Mouse (Mus musculus) urinary bladder, postnatal 10 days (tissue): ENCODE results near the gene Lcp1.
"Not testable (repeated sequence)": the region's sequence is repeated elsewhere in the genome, so short reads cannot be mapped to it uniquely, and the experiment has no call there.

Experiments
- DNase-seq: peaks from one replicate; pipeline ENCODE4 v3.0.0; 2022; ENCODE audit warnings: low spot score

Lcp1 gene

DNA sequence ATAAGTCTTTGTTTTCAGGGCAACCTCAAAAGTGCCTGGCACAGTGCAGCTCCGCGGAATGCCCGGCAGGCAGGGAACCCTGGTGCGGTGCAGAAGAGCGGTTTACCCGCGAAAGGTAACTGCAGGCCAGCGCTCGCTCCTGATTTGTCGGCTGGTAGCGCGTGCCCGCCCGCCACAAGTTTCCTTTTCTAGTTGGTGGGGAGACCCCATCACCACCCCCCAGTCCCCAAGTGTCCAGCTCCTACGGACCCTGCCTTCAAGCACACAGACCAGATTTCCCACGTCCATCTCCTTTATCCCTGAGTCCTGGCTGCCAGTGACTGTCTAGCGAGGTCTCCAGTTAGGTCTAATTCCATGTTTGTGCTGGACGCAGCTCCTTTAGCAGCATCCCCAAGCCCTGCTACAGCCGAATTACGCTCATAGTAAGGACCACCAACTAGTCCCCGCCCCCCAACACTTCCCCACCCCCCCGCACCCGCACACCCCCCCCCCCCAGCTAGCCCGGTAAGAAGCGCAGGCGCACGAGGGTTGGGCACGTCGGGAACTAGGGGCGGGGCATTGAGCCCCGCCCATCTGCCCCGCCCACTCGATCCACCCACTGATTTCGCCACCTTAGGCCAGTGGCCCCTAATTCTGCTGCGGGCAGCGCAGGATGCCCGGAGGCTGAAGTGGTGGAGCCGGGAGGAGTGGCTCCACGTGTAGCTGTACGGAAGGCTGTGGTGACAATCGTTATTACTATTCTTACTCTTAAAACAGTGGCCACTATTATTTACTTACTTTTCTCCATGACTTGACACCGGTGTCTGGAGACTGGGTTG lies at the start of gene Lcp1, which contains the start of gene Lrrc63:
TSS of gene Lcp1 (plus strand) at position 601 of the 818 bp plus-strand sequence.
TSS of gene Lrrc63 (minus strand) at position 381 of the 818 bp plus-strand sequence.
- peak; percentile 22 for DNase-seq

DNA sequence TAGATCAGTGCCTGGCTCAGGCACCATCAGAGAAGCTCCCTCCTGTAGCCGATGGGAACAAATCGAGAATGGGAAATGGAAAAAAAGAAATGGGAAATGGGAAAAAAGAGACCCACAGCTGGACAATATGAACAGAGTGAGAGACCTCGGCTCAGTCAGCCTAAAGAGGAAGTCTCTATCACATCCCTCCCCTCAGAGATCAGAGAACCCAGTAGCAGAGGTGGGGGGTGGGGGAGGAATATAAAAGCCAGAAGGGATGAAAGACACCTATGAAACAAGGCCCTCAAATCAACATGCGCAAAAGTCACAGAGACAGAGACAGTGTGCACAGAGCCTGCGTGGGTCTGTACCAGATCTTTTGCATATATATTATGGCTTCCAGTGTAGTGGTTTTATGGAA lies 27.9 kb upstream of the Lcp1 start:
- no peak for DNase-seq

DNA sequence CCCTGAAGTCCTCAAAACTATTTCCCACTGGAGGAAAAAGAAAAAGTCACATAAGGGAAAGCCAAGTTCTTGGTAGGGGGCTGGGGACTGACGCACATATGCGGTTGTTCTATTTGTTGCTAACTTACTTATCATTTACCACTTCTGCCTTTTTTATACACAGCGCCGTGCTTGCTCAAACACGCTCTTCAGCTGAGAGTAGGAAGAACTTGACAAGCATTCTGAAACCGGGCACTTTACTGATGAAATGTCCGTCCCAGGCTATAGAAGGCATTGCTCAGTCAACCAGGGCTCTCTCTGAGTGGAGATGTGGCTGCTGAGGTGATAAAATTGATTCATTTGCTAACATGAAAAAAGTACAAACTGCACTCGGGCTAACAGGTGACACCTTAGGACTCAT lies 9.2 kb upstream of the Lcp1 start:
- no peak for DNase-seq

DNA sequence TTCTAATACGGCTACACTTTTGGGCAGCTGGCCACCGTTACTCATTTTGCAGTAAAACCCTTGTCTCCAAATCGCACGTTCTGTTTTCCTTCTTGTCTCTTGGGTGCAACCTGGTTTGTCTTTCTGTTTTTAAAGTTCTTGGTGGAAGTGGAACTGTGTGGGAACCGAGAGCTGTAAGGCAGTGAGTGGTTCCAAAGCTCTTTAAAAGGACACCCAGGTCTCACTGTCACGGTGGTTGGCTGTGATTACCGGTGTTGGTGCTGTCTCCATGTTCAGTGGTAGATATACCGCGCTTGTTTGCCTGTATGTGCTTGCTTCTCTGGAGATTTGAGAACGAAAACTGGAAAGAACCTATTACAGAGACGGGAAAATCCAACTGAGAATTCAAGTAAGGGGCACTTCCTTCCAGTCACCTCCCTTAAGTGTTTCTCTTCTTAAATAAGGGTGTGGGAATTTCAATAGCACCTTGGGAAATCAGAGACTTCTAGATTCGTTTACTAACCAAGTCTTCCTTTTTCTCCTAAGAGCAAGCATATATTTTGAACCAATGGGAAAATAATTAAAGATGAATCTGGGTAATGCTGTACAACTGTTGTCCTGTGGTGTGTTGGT lies 529 bp downstream of the Lcp1 start:
- DNase-seq: no peak

DNA sequence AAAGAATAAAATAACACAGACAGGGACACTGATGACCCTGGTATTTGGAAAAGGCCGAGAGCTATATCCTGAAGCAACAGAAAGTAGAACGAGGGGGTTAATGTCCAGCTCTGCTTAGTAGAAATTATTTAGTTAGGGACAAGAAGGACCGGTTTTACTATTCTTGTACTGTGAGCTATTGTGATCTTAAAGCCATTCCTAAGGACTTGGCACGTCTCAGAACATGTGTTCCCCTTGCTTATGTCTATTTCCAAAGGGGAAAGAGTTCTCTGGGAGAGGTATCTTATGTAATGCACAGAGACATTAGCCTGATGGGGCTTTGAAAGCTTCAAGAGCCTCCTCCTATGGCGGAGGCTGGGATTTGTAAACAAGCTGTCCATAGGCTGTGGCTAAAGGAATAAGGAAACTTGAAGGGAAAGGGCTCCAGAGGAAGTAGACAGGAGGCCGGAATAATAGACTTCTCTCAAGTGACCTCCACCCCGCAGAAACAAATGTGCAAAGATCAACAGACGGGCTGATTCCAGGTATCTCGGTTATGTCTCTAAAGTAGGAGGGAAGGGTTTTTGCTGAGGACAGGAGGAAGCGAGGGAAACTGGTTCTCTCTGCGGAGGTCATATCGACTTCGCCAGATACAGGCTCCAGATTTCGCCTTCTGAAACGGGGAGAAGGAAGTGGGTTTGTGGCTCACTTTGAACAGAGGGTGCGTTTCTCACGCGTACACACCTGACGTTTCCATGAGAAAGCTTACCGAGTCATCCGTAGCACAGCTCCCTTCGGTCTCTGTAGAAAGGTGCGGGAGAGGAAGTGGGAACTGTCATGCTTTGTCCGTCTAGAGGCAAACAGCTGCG lies 5.4 kb downstream of the Lcp1 start:
- DNase-seq: no peak

DNA sequence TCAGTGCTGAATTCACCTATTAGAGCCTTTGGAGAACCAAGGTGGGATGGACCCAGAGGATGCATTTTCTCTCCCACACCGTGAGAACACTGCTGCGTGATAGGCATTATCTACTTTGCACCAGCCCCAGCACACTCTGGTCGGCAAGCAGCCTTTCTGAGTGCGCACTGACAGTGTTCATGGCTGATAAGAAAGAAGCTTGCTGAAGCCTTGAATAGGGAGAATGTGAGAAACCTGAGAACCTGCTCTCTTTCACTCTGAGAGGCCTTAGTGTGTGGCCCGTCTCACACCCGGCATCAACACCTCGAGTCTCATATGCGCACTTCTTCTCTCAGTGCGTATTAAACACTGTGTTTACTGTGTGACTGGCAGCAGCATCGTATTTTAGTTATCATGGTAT lies 7.6 kb downstream of the Lcp1 start:
- DNase-seq: no peak

DNA sequence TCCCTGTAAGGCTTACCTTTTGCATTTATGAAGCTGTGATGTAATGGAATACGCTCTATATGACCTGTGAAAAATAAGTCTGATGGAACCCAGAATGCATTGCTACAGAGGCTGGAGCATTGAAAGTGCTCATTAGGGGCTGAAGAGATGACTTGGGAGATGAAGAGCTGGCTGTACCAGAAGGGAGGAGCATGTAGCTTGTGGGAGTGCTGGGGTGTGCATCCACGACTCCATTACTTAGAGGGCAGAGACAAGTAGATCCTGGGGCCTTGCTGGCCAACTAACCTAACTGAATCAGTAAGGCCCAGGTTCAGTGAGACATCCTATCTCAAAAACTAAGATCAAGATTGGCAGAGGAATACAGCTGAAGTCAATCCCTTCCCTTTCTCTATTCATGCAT lies 8.3 kb downstream of the Lcp1 start:
- DNase-seq: no peak

DNA sequence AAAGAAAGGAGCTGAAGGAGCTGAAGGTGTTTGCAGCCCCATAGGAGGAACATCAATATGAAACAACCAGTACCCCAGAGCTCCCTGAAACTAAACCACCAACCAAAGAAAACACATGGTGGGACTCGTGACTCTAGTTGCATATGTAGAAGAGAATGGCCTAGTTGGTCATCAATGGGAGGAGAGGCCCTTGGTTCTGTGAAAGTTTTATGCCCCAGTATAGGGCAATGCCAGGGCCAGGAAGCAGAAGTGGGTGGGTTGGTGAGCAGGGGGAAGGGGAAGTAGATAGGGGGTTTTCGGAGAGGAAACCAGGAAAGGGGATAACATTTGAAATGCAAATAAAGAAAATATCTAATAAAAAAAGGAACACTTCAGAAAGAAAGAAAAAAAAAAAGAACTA lies 16.8 kb downstream of the Lcp1 start:
- DNase-seq: not testable (repeated sequence)

DNA sequence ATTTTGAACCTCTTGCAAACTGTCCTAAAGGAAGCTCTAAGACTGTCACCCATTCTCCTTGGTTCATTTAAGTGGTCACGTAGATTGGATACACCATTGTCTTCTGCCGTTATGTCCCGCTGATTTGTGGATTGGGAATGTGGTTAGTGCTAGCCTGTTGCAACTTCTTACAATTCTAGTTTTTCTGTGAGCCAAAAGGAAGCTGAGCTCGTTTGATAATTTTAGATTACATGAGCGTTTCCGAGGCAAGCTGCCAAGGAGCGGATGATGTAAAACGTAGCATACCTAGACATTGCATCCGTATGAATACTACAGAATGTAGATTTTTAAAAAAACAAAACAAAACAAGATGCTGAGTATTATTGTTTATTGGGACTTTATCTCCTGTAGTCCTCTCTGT lies 17.3 kb downstream of the Lcp1 start:
- no peak for DNase-seq

DNA sequence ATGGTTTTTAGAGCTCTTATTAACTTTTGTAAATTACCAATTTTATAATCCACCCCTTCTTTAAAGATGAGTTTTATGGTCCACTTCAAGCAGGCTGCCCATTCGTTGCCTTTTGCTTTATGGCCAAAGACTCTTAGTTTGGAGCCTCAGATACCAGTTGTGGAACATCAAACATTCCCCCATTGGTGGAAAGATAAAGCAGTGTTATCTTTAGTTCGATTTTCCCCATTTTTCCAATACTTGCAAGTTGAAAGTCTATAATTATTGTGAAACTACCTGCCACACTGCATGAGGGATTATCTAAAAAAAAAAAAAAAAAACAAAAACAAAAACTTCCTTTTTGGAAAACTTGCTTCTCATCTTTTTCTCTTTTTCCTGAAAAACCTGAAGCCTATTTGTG lies 19.8 kb downstream of the Lcp1 start:
- no peak for DNase-seq

DNA sequence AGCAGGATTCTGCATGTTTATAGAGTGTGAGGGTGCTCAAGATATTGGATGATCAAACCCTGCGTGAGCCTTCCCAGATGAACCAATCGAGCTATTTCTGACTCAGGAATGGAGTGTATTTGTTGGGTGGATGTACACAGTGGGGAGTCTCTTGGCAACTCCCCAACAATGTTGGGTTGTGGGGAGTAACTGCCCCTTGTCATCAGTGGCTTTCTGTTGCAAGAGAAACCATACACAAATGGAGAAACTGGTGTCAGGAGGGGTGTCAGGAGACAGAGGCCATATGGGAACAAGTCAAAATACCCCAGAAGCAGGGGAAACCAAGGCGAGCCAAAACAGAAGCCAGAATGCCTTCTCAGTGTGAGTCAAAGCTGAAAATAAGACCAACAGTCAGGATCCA lies 20.2 kb downstream of the Lcp1 start:
- DNase-seq: no peak

DNA sequence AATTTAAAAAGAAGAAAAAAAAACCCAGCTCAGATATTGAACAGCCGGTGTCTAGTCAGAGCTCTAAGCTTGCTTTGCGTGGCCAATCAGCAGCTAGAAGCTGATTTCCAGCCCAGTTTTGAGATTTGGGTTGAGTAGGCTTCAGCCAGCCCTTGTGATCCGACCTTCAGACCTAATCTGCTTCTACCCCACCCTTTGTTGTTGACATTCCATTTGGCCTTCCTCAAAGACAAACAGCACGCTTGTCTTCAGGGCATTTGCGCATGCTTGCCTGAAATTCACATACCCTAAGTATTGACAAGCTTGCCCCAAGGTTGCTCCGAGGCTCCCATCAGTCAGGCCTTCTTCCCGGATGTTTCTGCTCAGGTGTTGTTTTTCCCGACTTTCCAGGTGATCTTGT lies 23.6 kb downstream of the Lcp1 start:
- no peak for DNase-seq

DNA sequence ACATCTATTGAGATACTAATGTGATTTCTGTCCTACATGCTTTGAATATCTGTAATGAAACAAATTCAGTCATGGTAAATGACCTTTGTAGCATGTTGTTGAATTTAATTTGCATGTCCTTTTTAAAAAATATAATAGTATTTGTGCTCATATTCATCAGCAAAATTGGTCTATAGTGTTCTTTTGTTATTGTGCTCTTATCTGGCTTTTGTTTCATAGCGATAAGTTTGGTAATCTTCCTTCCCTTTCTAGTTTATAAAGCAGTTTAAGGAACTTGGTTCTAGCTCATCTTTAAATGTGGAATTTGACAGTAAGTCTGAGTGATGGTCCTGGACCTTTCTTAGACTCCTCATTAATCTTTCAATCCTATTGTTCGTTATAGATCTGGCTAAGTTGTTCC lies 28.5 kb downstream of the Lcp1 start:
- DNase-seq: no peak

DNA sequence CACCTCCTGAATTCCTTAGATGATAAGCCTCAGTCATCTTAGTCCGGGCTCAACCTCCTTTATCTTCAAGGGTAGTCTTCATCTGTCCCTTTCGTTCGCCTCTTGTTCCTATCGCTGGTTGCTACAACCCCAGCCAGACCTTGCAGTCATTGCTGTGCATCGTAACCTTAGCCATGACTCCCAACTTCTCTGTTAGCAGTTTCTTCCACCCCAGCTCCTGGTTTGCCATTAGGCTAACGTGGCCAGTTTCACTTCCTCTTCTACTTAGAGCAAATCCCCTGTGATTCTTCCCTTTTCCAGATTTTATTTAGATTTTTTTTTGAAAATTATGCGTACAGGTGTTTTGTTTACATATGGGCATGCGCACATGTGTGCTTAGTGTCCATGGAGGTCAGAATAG lies 33.0 kb downstream of the Lcp1 start:
- no peak for DNase-seq

DNA sequence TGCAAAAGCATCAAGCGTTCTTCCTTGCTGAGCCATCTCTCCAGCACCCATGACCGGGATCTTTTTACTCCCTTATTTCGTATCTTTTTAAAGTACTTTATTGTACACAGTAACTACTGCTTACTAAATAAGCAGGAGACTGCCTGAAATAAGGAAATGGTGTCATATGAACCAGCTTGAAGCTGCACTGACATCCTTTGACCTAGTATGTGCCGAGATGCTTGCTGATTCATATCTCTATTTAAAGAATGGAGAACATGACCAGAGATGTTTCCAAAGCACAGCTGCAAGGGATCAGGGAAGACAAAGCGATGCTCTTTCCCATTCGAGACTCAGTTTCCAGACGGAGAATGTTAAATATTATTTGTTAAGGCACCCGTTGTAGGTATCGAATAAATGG lies 33.4 kb downstream of the Lcp1 start:
- DNase-seq: no peak

DNA sequence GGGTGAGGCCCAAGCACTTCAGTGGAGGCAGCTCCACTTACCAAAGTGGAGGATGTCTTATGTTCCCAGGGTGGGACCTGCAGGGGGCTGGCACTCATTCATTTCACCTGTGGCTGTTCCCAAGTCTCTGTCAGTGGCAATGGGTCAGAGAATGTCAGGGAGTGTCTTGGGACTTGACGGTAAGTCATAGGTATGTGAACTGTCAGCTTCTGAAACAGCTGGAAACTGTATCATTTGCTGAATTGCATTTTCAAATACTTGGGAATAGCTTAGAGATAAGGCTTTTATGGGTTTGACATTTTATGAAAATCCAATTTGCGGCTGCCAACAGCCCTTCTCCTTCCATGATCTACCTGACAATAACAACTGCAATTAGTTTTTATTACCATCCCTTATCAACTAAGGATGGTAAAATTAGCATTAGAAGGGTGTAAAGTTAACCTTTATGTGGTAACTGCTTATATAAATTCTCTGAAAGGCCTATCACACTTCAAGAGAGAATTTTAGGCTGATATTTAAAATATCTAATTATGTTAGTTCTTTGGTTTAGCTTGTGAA lies 34.8 kb downstream of the Lcp1 start:
- DNase-seq: no peak

DNA sequence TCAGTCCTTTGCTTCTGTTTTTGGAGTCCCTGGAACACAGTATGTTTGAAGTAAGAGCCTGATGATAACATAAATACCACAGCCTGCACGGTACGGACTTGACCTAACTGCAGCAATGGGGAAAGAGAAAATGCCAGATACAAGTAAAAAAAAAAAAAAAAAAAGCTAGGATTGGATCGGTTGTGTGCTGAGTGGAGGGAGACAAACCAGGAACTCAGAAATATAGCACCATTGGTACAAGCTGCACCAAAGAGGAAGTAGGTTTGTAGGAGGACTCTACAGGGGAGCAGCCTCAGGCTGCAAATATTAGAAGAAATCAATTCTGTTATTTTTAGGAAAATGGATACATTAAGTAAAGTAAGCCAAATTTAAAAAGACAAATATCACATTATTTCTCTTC lies 37.6 kb downstream of the Lcp1 start:
- no peak for DNase-seq

DNA sequence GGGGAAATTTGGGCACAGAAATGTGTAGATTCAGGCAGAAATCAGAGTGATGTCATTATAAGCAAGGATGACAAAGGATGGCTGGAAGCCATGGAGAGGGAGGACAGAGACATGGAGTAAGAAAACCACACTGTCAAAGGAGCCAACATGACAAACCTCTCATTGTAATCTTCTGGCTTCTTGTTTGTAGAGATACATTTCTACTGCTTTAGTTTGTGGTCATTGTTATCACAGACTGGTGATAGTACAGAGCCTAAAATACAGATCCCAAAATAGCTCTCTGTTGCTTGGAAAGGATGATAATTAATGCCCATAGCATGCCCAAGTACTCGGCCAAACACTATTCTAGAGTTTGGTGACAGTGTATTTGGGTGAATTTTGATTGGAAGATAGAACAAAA lies 39.6 kb downstream of the Lcp1 start:
- no peak for DNase-seq

DNA sequence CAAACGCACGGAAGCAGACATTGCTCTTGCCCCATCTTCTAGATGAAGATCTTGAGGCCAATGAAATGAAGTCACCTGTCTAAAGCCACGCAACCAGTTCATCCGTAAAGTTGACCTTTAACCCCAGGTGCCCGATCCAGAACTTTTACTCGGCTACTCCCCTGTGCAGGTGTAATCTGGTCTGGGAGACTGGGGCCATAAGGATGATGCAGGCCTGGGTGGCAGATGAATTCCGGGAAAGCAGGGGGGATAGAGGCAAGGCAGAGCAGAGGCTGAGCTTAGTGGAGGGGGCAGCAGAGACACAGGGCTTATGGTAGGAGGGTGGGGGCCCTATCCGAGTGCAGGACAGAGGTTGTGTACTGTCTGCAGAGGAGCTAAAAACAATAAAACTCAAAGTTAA lies 43.4 kb downstream of the Lcp1 start:
- DNase-seq: no peak

DNA sequence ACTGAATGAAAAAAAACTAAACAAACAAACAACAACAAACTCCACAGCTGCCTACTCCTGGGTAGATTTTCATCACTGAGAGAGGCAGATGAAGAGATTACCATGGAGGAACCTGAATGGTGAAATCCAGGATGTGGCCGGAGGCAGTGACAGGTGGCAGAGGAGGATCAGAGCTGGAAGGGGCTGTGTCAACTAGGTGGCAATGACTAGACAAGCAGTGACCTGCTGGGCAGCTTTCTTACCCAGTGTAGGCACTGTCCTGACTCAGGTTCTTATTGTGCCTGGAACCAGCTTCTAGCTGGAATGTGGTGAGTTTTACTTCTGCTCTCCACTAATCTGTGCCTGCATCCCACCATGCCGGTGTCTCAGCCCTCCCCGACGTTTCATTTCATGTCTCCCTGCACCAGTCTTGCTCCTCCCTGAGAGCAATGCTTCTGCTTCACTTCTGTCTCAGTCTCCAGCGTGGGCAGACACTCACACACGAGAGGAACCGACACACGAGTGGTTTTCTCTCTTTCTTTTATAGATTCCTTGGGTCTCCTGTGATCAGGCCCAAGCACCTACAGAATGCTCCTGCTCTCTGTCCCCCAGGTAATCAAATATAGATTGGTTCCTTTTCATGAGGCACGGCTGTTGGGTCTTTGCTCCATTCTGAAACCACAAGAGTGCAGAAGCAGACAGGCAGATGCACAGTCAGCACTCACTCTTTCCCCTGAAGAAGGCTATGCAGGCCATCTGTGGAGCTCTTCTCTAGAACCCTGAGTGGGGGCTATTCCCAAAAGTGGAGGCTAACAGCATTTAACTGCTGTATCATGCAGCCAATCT lies 44.0 kb downstream of the Lcp1 start:
- DNase-seq: no peak

DNA sequence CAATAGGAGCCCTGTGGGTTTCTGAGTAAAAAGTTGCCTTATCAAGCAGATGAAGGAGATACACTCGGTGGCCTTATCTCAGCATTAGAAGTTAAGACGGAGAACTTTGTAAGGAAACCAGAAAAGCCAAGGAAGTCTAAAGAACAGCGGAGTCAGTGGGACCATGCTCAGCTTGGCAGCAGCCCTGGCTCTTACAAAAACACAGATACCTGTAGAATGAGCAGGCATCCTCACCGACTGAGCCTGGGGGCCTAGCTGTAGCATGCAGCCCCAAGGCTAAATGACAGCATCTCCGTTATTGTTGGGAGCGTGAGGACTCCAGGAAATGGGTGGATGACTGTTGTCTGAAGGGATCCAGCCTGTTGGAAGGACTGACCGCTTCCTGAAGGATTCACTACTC lies 44.9 kb downstream of the Lcp1 start:
- DNase-seq: no peak
